Mouse (Mus musculus) frontal cortex, postnatal 10 days (tissue): Measurements from ENCODE around the gene Grhl3.

ENCODE experiments used
- DNase-seq, 2 experiments: peaks; one replicate each; pipeline ENCODE4 v3.0.0; 2022; ENCODE audit warnings: low spot score in 2 of 2, mixed read lengths in 1 of 2

The Grhl3 gene

DNA sequence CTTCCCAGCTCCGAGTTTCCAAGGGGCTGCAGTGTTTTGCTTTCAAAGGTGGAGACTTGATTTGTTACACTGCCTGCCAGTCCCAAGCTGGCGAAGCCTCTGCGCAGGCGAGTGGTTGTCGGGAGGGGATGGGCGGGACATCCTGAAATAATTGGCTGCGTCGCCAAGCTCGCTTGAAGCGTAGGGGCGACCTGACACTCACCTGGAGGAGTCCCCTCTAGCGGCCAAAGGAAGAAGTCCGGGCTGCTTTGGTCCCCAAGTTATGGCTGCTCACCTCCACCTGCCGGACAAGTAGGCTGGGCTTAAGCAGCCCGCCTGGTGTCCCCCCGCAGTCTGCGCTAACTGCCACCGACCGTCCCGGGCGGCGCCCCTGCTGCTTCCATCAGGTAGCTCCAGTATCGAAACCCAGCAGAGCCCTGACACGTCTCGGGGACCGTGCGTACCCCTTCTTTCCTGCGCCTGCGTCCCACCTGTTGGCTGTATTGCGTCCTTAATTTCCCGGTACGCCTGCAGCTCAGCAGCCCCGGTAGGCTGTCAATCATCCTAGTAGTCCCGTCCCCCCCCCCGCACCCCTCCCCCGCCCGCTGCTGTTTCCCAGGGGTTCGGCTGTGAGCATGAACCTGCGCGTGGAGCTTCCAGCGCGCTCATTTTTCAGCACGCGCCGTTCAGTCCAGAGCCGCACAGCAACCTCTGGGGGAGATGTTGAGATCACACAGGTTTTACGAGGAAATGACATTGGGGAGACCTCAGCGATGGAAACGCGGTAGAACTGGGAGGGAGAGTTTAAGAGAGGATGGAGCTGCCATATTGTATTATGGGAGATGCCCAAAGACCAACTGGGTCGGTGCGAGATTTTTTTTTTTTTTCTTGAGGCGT is 78.7 kb downstream of the Grhl3 start, which contains the start of the genes Stpg1 and Nipal3:
Gene Stpg1 (plus strand): TSS at position 270 of the 876 bp plus-strand sequence.
Gene Nipal3 (minus strand): TSS at position 518 of the 876 bp plus-strand sequence.
- peak; percentile 82 to 85 for DNase-seq

DNA sequence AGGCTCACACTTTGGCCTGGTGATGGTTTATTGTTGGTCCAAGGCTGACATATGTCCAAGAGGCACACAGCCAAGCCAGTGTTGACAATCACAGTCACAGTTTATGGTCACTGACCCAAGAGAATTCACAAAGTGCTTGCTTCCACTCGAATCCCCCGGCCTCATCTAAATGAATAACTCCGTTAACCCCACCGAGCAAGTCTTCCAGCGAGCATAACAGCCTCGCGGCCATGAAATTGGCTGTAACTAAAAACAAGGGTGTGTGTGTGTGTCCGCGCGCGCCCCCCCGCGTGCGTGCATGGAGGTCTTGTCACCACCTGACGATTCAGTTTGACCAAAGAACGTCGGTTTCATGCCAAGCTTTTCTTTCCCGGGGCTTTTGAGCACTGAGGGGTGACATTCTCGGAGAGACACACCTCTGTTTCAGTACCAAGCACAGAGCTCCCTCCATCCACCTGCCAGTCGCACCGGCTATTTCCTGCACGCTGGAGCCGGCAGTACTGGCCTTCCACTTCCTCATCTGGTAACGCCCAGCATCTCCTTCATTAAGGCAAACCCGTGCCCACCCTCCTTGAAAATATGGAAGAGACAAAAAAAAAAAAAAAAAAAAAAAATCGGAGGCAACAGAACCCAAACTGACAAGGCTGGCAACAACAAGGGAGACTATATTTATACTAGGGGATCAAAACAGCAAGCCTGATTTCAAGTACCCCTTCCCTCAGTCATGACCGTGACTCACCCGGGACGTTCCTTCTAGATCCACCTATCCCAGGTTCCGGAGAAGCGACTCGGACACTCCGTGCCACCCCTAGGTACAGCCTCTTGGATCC is 79.5 kb downstream of the Grhl3 start:
- DNase-seq = peak in 1 of 2 experiments; percentile 24

DNA sequence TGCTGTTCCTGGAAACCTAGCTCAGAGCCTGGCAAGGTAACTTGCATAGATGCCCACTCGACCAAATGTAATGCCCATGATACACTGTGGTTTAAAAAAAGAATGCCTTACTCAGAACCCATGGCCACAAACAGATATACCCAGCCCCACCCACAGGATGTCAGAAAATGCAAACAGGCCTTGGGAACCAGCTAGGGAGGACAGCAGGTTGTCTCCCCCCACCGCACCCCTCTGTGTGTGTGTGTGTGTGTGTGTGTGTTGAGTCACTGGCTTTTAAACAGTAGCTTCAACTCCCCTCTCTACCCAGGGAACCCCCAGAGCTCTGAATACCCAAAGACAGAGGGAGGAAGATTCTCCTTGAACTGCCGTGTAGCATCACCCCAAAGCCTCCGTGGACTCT is 80.2 kb downstream of the Grhl3 start:
- no peak for DNase-seq
